Mouse (Mus musculus) adrenal gland, postnatal 36 days (tissue): Measurements from ENCODE around the gene Trpm7. TPM values are rescaled to one million over a fixed set of nuclear protein-coding genes. Genes with fewer than 3 reads are reported as not detected.
A peak's percentile ranks its signal among the peaks of the same experiment; 100 is the strongest.
"Not testable (repeated sequence)": the region's sequence is repeated elsewhere in the genome, so short reads cannot be mapped to it uniquely, and the experiment has no call there.

Experiments
- DNase-seq, 2 experiments: peaks; one replicate each; pipeline ENCODE4 v3.0.0; 2021; ENCODE audit warnings: mixed read lengths in 1 of 2
- long read RNA-seq, 2 experiments: library from polyadenylated mRNA; stranded (forward); transcript quantifications; one replicate each; pipeline ENCODE4 v2.0.0; 2021; ENCODE audit warnings: borderline sequencing depth in 2 of 2
- total RNA-seq, 2 experiments: library from RNA; stranded (reverse); gene quantifications; 2 replicates each; pipeline ENCODE4 v1.2.3; 2021

Gene Trpm7
- total RNA-seq, result 10 to 100 TPM; 42.1 to 43.6 TPM
- long read RNA-seq, experiment 1, partial matches to known transcripts, result 17 of 17 reads
- long read RNA-seq, experiment 1, other reads (novel, unspliced or antisense), result 0 of 17 reads
- long read RNA-seq, experiment 2, result 0 reads

- DNase-seq, result peak; percentile 94 to 96
These were observed at the start of gene Trpm7 for GRCm38 (mm10) chr2:126875871-126876796. Gene Trpm7 (minus strand): TSS chr2:126876230.

- DNase-seq, result no peak
These were observed 44.5 kb upstream of the Trpm7 start for GRCm38 (mm10) chr2:126920358-126921060.

DNA sequence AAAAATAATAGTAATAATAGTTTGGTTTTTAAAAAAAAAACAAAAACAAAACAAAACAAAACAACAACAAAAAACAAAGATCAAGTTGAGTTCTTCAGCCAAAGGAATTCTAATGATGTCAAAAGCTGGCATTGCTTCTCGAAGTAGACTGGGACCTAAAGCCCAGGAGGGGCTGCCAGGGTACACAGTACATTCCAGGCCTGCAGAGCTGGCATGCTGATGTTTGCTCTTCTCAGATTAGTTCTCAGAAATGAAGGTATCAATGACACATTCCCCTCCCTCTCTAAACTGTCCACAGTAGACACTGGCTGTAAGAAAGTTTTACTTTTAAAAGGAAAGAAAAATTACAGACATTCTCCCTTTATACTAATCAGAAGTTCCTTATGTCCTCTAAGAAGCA is 40.2 kb upstream of the Trpm7 start:
- no peak for DNase-seq

DNA sequence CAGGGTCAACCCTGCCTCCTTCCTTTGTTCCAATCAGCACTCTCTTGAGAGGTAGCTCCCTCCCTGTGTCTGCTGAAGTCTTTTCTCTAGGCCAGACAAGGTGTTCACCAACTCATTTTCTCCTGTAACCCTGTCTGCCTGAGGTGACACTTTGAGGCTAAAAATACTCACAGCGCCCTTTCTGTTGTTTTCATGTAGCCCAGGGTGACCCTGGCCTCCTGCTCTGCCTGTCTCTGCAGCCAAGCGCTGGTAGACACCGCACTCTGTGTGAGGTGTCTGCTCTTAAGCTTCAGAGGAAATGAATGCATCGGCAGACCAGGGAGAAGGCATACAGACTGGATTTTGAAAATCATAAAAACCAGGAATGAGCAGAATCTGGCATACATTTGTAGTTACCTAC is 38.1 kb upstream of the Trpm7 start:
- DNase-seq, result no peak

DNA sequence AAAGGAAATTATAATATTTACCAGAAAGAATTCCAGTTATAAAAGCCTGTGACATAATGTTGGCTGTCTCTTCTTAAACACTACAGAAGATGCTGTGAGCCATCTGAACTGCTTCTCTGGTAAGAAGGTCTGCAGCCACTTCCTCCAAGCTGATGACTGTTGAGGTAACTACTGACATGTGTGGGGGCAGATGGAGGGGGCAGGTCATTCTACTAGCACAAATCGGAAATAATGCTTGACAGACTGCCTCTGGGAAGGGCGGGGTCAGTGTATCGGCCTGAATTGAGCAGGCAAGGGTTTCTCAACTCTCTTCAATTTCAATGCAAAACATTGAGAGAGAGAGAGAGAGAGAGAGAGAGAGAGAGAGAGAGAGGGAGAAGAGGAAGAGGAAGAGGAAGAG is 28.1 kb upstream of the Trpm7 start:
- DNase-seq, result no peak

DNA sequence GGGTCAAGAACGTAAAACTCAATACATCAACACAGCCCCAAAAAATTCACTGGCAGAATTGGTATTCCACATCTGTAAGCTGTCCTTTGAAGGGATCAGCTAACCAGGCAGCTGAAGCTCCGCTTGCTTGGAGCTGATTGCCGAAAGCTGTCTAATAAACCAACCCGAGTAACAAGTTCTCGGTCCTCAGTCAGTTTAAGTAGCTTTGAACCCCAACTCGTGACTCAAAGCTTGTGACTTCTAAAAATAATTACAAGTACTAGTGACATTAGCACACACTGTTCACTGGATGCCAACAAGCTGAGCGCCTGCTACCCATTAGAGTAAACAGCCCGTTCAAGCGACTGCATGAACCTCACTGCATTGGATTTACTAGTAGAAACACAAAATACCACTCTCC is 21.5 kb upstream of the Trpm7 start:
- no peak for DNase-seq

DNA sequence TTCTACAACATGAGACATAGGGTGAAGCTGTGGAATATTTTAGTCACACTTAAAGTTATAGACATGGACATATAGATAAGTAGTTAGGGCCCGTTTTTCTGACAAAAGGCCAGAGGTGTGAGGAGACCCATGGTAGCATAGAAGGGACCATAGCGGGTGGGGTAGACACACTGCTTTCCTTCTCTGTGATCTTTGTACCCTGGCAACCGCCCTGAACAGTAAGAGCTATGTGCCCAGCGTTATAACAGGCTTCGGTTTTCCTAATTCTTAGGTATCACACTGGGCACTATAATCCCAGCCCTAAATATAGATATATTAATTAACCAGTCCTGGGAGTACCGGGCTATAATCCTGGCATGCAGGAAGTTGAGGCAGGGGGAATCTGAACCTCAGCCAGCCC is 20.9 kb upstream of the Trpm7 start:
- DNase-seq, result no peak

DNA sequence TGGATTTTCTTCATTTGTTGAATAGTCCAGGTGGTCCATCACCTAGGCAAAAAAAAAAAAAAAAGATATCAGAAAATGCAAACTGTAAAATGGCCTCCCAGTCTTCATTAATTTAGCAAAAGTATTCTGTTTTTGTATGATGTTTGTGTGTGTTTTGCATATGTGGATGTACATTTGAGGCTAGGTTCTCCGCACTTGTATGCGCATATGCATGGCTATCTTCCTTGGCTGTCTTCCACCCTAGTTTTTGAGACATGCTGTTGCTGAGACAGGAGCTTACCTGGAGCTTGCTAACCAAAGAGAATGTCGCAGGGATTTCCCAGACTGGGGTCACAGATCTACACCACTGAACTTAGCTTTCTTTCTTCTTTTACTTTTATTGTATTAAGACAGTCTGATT is 18.2 kb upstream of the Trpm7 start:
- no peak for DNase-seq

GRCm38 (mm10) chr2:126892316-126892715 is 16.3 kb upstream of the Trpm7 start:
- DNase-seq, result no peak

DNA sequence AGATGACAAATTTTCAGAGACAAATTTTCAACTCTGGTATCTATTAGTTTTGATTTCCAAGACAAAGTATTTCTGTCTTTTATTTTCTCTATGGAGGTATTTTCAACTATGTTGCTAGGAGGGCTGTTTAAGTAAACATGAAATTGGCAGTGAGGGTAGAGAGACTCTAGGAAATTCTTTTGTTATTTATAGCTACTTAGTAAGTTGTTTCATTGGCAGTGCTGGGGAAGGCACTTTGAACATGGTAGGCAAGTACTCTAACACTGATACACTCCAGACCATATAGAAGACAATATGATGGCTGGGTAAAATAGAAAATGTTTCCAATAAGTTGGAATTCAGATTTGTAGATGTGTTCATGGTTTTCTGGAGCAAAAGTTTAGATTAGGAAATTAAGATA is 15.7 kb upstream of the Trpm7 start:
- DNase-seq, result no peak

GRCm38 (mm10) chr2:126887141-126887540 is 11.1 kb upstream of the Trpm7 start:
- DNase-seq, result no peak

DNA sequence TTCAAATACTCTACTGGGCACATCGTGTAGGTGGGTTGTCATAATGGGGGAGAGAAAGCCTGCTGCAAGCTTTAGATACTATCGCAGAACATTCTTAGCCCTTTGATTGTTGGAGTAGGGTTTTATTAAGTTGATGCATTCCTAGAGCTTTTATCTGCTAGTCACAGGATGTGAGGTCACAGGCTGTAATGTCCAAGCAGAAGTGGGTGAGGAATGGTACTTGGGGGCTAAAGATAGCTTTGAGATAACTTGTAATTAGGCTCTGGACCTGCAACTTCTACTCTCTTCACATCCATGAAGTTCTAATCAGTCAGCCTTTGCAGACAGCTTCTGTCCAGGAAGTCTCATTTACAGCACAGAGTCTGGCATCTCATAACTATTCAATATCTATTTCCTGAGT is 9.8 kb upstream of the Trpm7 start:
- DNase-seq, result no peak

GRCm38 (mm10) chr2:126882711-126883110 is 6.7 kb upstream of the Trpm7 start:
- not testable (repeated sequence) for DNase-seq

GRCm38 (mm10) chr2:126877991-126878390 is 2.0 kb upstream of the Trpm7 start:
- DNase-seq, result no peak

GRCm38 (mm10) chr2:126875516-126875835 is 554 bp downstream of the Trpm7 start:
- DNase-seq, result peak in 1 of 2 experiments; percentile 33

- DNase-seq, result peak; percentile 10 to 12
These were observed 1.1 kb downstream of the Trpm7 start for GRCm38 (mm10) chr2:126874809-126875515.

GRCm38 (mm10) chr2:126866301-126866700 is 9.7 kb downstream of the Trpm7 start:
- DNase-seq, result no peak

GRCm38 (mm10) chr2:126865501-126866199 is 10.4 kb downstream of the Trpm7 start:
- peak; percentile 51 for DNase-seq

DNA sequence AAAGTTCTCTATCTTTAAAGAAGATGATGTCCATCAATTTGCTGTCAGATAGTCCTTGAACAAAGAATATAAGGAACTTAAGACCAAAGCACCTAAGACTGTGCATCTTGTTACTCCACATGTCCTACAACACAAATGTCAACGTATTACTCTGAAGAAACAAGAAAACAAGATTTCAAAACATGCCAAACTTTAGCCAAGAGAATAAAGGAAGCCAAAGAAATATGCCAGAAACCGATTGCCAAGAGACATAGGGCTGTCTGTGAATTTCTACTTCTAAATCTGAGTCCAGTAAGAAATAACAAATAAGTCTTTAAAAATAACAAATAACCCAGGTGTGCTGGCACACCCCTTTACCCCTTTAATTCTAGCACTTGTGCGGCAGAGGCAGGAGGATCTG is 11.0 kb downstream of the Trpm7 start:
- no peak for DNase-seq

DNA sequence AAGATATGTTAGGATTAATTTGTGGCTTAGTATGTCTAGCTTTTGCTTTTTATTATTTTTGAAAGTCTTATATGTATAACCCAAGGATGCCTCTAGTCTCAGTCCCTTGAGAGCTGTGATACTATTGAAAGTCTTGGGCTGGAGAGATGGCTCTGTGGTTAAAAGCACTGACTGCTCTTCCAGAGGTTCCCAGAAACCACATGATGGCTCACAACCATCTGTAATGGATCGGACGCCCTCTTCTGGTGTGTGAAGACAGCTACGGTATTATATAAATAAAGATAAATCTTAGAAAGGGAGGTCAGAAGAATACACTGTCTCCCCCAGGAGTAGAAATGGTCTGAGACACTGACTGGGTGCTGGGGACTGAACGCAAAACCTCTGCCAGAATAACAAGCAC is 31.3 kb downstream of the Trpm7 start:
- DNase-seq, result no peak

GRCm38 (mm10) chr2:126838848-126839247 is 37.2 kb downstream of the Trpm7 start:
- DNase-seq, result no peak

GRCm38 (mm10) chr2:126817414-126817813 is 58.6 kb downstream of the Trpm7 start:
- no peak for DNase-seq
